Mouse (Mus musculus): Measurements from ENCODE around the gene Gstp3. TPM values are rescaled to one million over a fixed set of nuclear protein-coding genes. Genes with fewer than 3 reads are reported as not detected.
A peak's percentile ranks its signal among the peaks of the same experiment; 100 is the strongest.

Gstp3 gene
- total and polyA plus RNA-seq, 3 experiments = 1.4 TPM; not detected in 2

DNA sequence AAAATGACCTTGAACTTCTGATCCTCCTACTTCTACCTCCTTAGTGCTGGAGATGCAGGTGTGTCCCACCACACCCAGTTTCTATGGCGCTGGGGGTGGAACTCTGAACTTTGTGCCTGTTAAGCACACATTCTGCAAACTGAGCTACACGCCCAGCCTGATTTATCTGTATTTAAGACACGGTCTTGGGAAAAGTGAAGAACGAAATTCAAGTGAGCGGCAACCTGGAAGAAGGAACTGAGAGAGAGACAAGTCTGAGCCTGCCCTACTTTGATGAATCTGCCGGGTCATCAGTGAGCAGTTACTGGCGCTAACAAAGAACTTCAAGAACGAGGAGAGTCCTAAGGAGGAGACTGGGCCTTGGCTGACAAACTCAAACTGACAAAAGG lies 12.5 kb downstream of the Gstp3 start:
- no peaks in the 10 kb centered on the region for H3K27me3 ChIP-seq (replicated peaks)
- H3K4me3 ChIP-seq (replicated peaks in 1 of 3; ENCODE audit: low read depth in 2 of 3, low read length in 2 of 3, poor library complexity in 1 of 3) = no peak overlapping the region
- H3K4me1 ChIP-seq (ENCODE audit: control insufficient read depth in 1 of 2, insufficient read depth in 2 of 2) = peaks cover 8 to 22% of the 10 kb centered on the region in 2 experiments; a peak in 3 of 4 replicates
- no peaks in the 10 kb centered on the region for H3K79me2 ChIP-seq (replicated peaks; ENCODE audit: control insufficient read depth, extremely low read depth, insufficient read depth, poor library complexity, severe bottlenecking)
- dilution Hi-C loops (cut with MboI; ENCODE audit: extremely low pct_ligation_motif_present, extremely low pct_unique_long_range_greater_than_20kb, low sequenced_read_pairs) = no loop called here
- TF ChIP-seq KAT2A (IDR thresholded peaks at IDR 0.05; ENCODE audit: insufficient replicate concordance, low read length) (0 out of 2 replicates have a peak, but pooled peaks have one; percentile 45), MAZ (IDR thresholded peaks at IDR 0.05; ENCODE audit: low read depth, low read length) (0 out of 2 replicates have a peak, but pooled peaks have one; percentile 23), ZC3H11A (IDR thresholded peaks at IDR 0.05; ENCODE audit: low read depth, low read length) (peak; percentile 12; the same call in 1 of the 2 replicates), POLR2A (IDR thresholded peaks at IDR 0.05; ENCODE audit: low read depth, low read length) (no peak), MXI1 (IDR thresholded peaks at IDR 0.05; ENCODE audit: low read depth, low read length) (0 out of 2 replicates have a peak, but pooled peaks have one; percentile 34), EP300 (IDR thresholded peaks at IDR 0.05; ENCODE audit: low read length) (peak; percentile 96), ELF1 (IDR thresholded peaks at IDR 0.05; ENCODE audit: low read depth, low read length) (0 out of 2 replicates have a peak, but pooled peaks have one; percentile 42), TCF12 (IDR thresholded peaks at IDR 0.05; ENCODE audit: low read depth, low read length) (peak; percentile 74), USF1 (IDR thresholded peaks at IDR 0.05; ENCODE audit: low read depth, low read length) (no peak), SMC3 (IDR thresholded peaks at IDR 0.05; ENCODE audit: low read depth, low read length) (peak; percentile 25), JUND (conservative IDR thresholded peaks at IDR 0.05; ENCODE audit: low read depth, low read length) (no peak), CHD2 (IDR thresholded peaks at IDR 0.05; ENCODE audit: low read length) (peak; percentile 70), SIN3A (IDR thresholded peaks at IDR 0.05; ENCODE audit: low read length) (peak; percentile 56), ZMIZ1 (IDR thresholded peaks at IDR 0.05; ENCODE audit: low read depth, low read length) (0 out of 2 replicates have a peak, but pooled peaks have one; percentile 48), MAFK (IDR thresholded peaks at IDR 0.05; ENCODE audit: insufficient replicate concordance, low read length) (peak; percentile 71; the same call in 1 of the 2 replicates), IRF4 (IDR thresholded peaks at IDR 0.05; ENCODE audit: low read depth, low read length) (peak; percentile 99), ZNF384 (IDR thresholded peaks at IDR 0.05; ENCODE audit: low read depth, low read length) (no peak), MAX (IDR thresholded peaks at IDR 0.05; ENCODE audit: low read length) (peak; percentile 61), CTCF (conservative IDR thresholded peaks at IDR 0.05 in 1 of 2, IDR thresholded peaks at IDR 0.05 in 1 of 2; ENCODE audit: low read depth in 2 of 2, low read length in 2 of 2) (no peak), MEF2A (IDR thresholded peaks at IDR 0.05; ENCODE audit: borderline replicate concordance, low read depth, low read length) (peak; percentile 84), GABPA (IDR thresholded peaks at IDR 0.05; ENCODE audit: insufficient replicate concordance, low read depth, low read length) (no peak), ZKSCAN1 (IDR thresholded peaks at IDR 0.05; ENCODE audit: borderline replicate concordance, low read depth, low read length) (no peak), NRF1 (IDR thresholded peaks at IDR 0.05; ENCODE audit: low read depth, low read length) (0 out of 2 replicates have a peak, but pooled peaks have one; percentile 22), MYC (IDR thresholded peaks at IDR 0.05; ENCODE audit: low read depth, low read length) (0 out of 2 replicates have a peak, but pooled peaks have one; percentile 63), USF2 (conservative IDR thresholded peaks at IDR 0.05; ENCODE audit: low read depth, low read length) (no peak), RCOR1 (conservative IDR thresholded peaks at IDR 0.05; ENCODE audit: low read depth, low read length) (peak; percentile 82), PAX5 (IDR thresholded peaks at IDR 0.05; ENCODE audit: low read length) (no peak), E2F4 (IDR thresholded peaks at IDR 0.05; ENCODE audit: insufficient replicate concordance, low read depth, low read length) (peak; percentile 81; the same call in 1 of the 2 replicates), RAD21 (IDR thresholded peaks at IDR 0.05; ENCODE audit: low read depth, low read length) (no peak; the same call in 1 of the 2 replicates), UBTF (IDR thresholded peaks at IDR 0.05; ENCODE audit: low read depth, low read length) (no peak), TBP (conservative IDR thresholded peaks at IDR 0.05; ENCODE audit: low read depth, low read length) (peak; percentile 58; the same call in 1 of the 2 replicates), JUN (IDR thresholded peaks at IDR 0.05; ENCODE audit: insufficient read depth, low read depth, low read length) (peak; percentile 35; the same call in 1 of the 2 replicates), NELFE (IDR thresholded peaks at IDR 0.05; ENCODE audit: low read depth, low read length) (0 out of 2 replicates have a peak, but pooled peaks have one; percentile 37), ETS1 (conservative IDR thresholded peaks at IDR 0.05; ENCODE audit: low read depth, low read length) (peak; percentile 61; the same call in 1 of the 2 replicates), HCFC1 (IDR thresholded peaks at IDR 0.05; ENCODE audit: low read depth, low read length) (peak; percentile 38; the same call in 1 of the 2 replicates), POLR2AphosphoS2 (IDR thresholded peaks at IDR 0.05; ENCODE audit: low read depth, low read length) (no peak), BHLHE40 (IDR thresholded peaks at IDR 0.05; ENCODE audit: low read depth, low read length) (peak; percentile 60), CHD1 (IDR thresholded peaks at IDR 0.05; ENCODE audit: low read depth, low read length) (peak; percentile 99)
- no peaks in the 10 kb centered on the region for H3K36me3 ChIP-seq (replicated peaks in 1 of 2; ENCODE audit: control insufficient read depth in 1 of 2, insufficient read depth in 1 of 2, low read length in 1 of 2)
- in situ Hi-C loops (cut with MboI; ENCODE audit: low pct_ligation_motif_present, low pct_unique_long_range_greater_than_20kb, low sequenced_read_pairs) = no loop called here
- peaks cover 18% of the 10 kb centered on the region for H3K9me3 ChIP-seq (replicated peaks; ENCODE audit: low read length)
- peak overlapping the region; percentile 41; the same call in 1 of the 2 replicates for H3K4me2 ChIP-seq (ENCODE audit: insufficient read depth, low read depth, poor library complexity, severe bottlenecking)
- peak overlapping the region; percentile 54; the same call in 1 of the 2 replicates for H3K9ac ChIP-seq (ENCODE audit: insufficient read depth, low read depth)
- DNase-seq (ENCODE audit: extremely low read depth) = peak; percentile 71
- H3K27ac ChIP-seq (ENCODE audit: insufficient read depth, low read depth) = peak overlapping the region; percentile 85

Data from CH12.LX (cell line).